Mouse (Mus musculus) left cerebral cortex, adult 2 months (tissue): ENCODE data around the gene Ugt1a8. TPM values are rescaled to one million over a fixed set of nuclear protein-coding genes. Genes with fewer than 3 reads are reported as not detected.
A peak's percentile ranks its signal among the peaks of the same experiment; 100 is the strongest.
"Not testable (repeated sequence)": the region's sequence is repeated elsewhere in the genome, so short reads cannot be mapped to it uniquely, and the experiment has no call there.

ENCODE experiments used
- DNase-seq, 2 experiments: peaks; one replicate each; pipeline ENCODE4 v3.0.0; 2021 to 2022; ENCODE audit warnings: low spot score in 2 of 2, mixed read lengths in 1 of 2; ENCODE audit errors: extremely low spot score in 1 of 2
- H3K27ac ChIP-seq: fragments of 200-600 bp; 2 replicates; pipeline ENCODE4 v1.8.1; 2022
- H3K4me3 ChIP-seq: fragments of 200-600 bp; 2 replicates; pipeline ENCODE4 v1.8.1; 2022
- CTCF ChIP-seq: fragments of 200-600 bp; IDR thresholded peaks from 2 replicates; pipeline ENCODE4 v1.8.1; 2022; ENCODE audit warnings: antibody characterized with exemption, mild to moderate bottlenecking, moderate library complexity
- intact Hi-C: fragments of 180-260 bp; cut with DNase I; formaldehyde crosslinking; loops from one replicate; pipeline ENCODE4 v1.15.1; 2025
- total RNA-seq, 2 experiments: library from RNA; stranded (reverse); gene quantifications; 2 replicates each; pipeline ENCODE4 v1.2.3; 2021

Gene Ugt1a8
- total RNA-seq, 2 experiments from 2014 or later: not detected

- TF ChIP-seq CTCF: peak; percentile 9
- DNase-seq, intact Hi-C loops: not testable (repeated sequence)
Observed at GRCm38 (mm10) chr1:88145278-88145677, 57.7 kb downstream of the Ugt1a8 start.

GRCm38 (mm10) chr1:88150133-88150532 lies 62.5 kb downstream of the Ugt1a8 start:
- H3K4me3 ChIP-seq, DNase-seq, intact Hi-C loops, H3K27ac ChIP-seq: not testable (repeated sequence)
- peak; percentile 17 for TF ChIP-seq CTCF

More at GRCm38 (mm10) chr1:88145278-88145677, 57.7 kb downstream of the Ugt1a8 start:
- H3K27ac ChIP-seq, H3K4me3 ChIP-seq: not testable (repeated sequence)

GRCm38 (mm10) chr1:88158430-88158829 lies 70.8 kb downstream of the Ugt1a8 start:
- no peak for DNase-seq
- Histone ChIP-seq H3K4me3 (no peak overlapping the region), H3K27ac (no peak overlapping the region)
- intact Hi-C loops: no loop called here
- no peak for TF ChIP-seq CTCF

GRCm38 (mm10) chr1:88165711-88166110 lies 78.1 kb downstream of the Ugt1a8 start, which contains the start of gene Ugt1a5:
Ugt1a5 (plus strand) TSS chr1:88166012.
- Histone ChIP-seq H3K4me3 (no peak within 1 kb of the TSS), H3K27ac (no peak within 1 kb of the TSS)
- DNase-seq: no peak
- intact Hi-C loops: no loop called here
- no peak for TF ChIP-seq CTCF

- intact Hi-C loops, DNase-seq: not testable (repeated sequence)
Observed at GRCm38 (mm10) chr1:88172190-88172589, 84.6 kb downstream of the Ugt1a8 start.

GRCm38 (mm10) chr1:88179657-88180056 lies 92.0 kb downstream of the Ugt1a8 start:
- no peak for TF ChIP-seq CTCF
- Histone ChIP-seq H3K27ac (no peak overlapping the region), H3K4me3 (no peak overlapping the region)
- intact Hi-C loops: no loop called here
- no peak for DNase-seq

More at GRCm38 (mm10) chr1:88172190-88172589, 84.6 kb downstream of the Ugt1a8 start:
- not testable (repeated sequence) for H3K4me3 ChIP-seq, H3K27ac ChIP-seq

- intact Hi-C loops: no loop called here
- Histone ChIP-seq H3K27ac (no peak overlapping the region), H3K4me3 (no peak overlapping the region)
- no peak for DNase-seq
- no peak for TF ChIP-seq CTCF
Observed at GRCm38 (mm10) chr1:88186325-88186935, 98.8 kb downstream of the Ugt1a8 start.

- DNase-seq: no peak
- no peak overlapping the region for H3K27ac ChIP-seq
- no peak overlapping the region for H3K4me3 ChIP-seq
- TF ChIP-seq CTCF: no peak
- intact Hi-C loops: no loop called here
Observed at GRCm38 (mm10) chr1:88192136-88192535, 104.5 kb downstream of the Ugt1a8 start.

GRCm38 (mm10) chr1:88195687-88196086 lies 108.1 kb downstream of the Ugt1a8 start:
- intact Hi-C loops: no loop called here
- TF ChIP-seq CTCF: no peak
- Histone ChIP-seq H3K27ac (no peak overlapping the region), H3K4me3 (no peak overlapping the region)
- no peak for DNase-seq

GRCm38 (mm10) chr1:88197443-88197842 lies 109.8 kb downstream of the Ugt1a8 start:
- Histone ChIP-seq H3K4me3 (no peak overlapping the region), H3K27ac (no peak overlapping the region)
- intact Hi-C loops: no loop called here
- DNase-seq: no peak
- TF ChIP-seq CTCF: no peak

- H3K4me3 ChIP-seq: no peak overlapping the region
- intact Hi-C loops: no loop called here
- no peak for TF ChIP-seq CTCF
- no peak overlapping the region for H3K27ac ChIP-seq
- DNase-seq: no peak
Observed at GRCm38 (mm10) chr1:88199996-88200395, 112.4 kb downstream of the Ugt1a8 start.

GRCm38 (mm10) chr1:88200456-88200855 lies 112.8 kb downstream of the Ugt1a8 start, which contains the start of gene Ugt1a2:
Ugt1a2 (plus strand) TSS chr1:88200601.
- Histone ChIP-seq H3K27ac (no peak within 1 kb of the TSS), H3K4me3 (no peak within 1 kb of the TSS)
- TF ChIP-seq CTCF: no peak
- intact Hi-C loops: no loop called here
- DNase-seq: no peak
